Mouse (Mus musculus): ENCODE data around the gene Hes6.
A peak's percentile ranks its signal among the peaks of the same experiment; 100 is the strongest.

DNA sequence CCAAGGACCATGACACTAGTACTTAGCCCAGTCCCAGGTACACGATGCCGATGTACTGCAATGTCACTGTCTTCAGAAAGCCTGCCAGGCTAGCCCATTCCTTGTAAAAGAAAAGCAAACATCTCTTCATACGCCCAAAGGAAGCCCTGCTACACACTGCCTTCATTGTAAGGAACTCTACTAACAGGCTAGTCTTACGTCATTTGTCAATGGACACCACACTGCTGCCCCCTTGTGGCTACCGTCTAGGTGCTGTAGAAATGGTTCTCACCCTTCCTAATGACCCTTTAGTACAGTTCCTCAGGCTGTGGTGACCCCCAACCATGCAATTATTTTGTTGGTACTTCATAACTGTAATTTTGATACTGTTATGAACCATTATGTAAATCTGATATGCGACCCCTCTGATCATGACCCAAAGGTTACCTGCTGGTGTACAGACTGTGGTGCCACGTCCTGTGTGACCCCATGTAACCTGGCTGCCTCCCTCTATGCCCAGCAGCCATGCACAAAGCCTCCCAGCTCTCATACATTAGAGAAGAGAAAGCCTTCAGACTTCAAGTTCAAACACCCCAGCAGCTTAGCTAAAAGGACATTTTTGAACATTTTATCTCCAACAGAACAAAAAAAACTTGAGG is 33.3 kb downstream of the Hes6 start:
- TF ChIP-seq CTCF (IDR thresholded peaks at IDR 0.05; ENCODE audit: extremely low read depth, insufficient read depth, low read length) (peak; percentile 86), POLR2A (IDR thresholded peaks at IDR 0.05; ENCODE audit: extremely low read depth, insufficient read depth, low read length) (no peak)
